Mouse (Mus musculus) neutrophil, adult 59 days (primary cell): Measurements from ENCODE around the gene Hsd3b4. TPM values are rescaled to one million over a fixed set of nuclear protein-coding genes. Genes with fewer than 3 reads are reported as not detected.

Experiments
- total RNA-seq, 2 experiments: library from RNA; stranded (reverse); gene quantifications; 1 replicate in 1 of 2; 2 replicates in 1 of 2; pipeline ENCODE4 v1.2.4; 2023

The Hsd3b4 gene
- total RNA-seq: not detected

DNA sequence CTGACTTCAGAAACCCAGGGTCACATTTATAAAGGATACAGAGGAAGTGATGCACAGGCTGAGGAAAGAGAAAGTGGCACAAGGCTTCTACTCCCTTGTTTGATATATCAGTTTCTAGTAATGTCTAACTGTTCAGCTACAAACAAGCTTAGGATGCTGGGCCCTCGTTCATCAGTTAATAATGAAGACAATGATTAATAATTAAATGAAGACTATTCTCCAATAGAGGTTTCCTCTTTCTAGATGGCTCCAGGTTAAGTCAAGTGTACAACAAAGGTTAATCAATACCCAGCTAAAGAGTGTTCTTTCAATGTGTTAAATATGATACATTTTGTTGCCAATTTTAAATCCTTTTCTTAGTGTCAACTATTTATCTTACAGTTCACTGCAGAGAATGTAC lies at the start of gene Hsd3b4:
TSS of gene Hsd3b4 (minus strand) at position 101 of the 400 bp plus-strand sequence.

DNA sequence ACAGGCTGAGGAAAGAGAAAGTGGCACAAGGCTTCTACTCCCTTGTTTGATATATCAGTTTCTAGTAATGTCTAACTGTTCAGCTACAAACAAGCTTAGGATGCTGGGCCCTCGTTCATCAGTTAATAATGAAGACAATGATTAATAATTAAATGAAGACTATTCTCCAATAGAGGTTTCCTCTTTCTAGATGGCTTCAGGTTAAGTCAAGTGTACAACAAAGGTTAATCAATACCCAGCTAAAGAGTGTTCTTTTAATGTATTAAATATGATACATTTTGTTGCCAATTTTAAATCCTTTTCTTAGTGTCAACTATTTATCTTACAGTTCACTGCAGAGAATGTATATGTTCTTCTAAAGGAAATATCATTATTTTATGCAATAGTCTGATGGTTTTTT lies 53.3 kb downstream of the Hsd3b4 start, which contains the start of gene Gm4450:
TSS of gene Gm4450 (minus strand) at position 101 of the 400 bp plus-strand sequence.

Other genes starting within 250 kb of the Hsd3b4 start
- gene Hmgcs2, start 230.1 kb downstream of the Hsd3b4 start, total RNA-seq: under 1 TPM in 1 of 2 experiments, not detected in 1; 0.22 TPM
- 10 to 100 TPM; 15.0 to 15.3 TPM for gene Phgdh, start 170.5 kb downstream of the Hsd3b4 start, total RNA-seq
- gene Zfp697, start 128.1 kb downstream of the Hsd3b4 start, total RNA-seq: under 1 TPM; 0.29 to 0.40 TPM
- gene Gm4450, start 53.4 kb downstream of the Hsd3b4 start, total RNA-seq: not detected
- gene Gm10681, start 78.3 kb upstream of the Hsd3b4 start, total RNA-seq: not detected
- gene Hsd3b5, start 119.7 kb upstream of the Hsd3b4 start, total RNA-seq: not detected
- under 1 TPM in 1 of 2 experiments, not detected in 1; 0.31 TPM for gene Hsd3b2, start 214.0 kb upstream of the Hsd3b4 start, total RNA-seq